25 mouse cellular contexts compared by ENCODE assay signal in the genomic region with DNA sequence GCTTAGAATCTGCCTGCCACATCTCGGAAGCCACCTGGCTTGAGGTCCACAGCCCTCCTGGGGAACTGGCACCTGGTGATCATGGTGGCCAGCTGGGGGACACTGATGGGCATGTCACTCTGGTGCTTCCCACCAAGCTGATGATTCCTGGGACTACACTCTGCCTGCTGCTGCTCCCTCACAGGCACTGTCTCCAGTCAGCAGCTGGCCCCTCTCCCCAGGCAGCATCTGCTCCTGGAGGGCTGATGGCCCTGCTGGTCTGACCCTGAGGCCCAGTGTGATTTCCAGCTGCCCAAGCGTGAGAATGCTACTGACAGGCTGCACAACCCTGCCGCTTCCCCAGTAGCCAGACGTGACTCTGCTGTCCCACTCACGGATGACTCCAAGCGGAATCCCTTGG. TPM values are rescaled to one million over a fixed set of nuclear protein-coding genes. Genes with fewer than 3 reads are reported as not detected.
DNase-seq lines count a peak whose midpoint lies in the region; ATAC-seq lines count a peak whose summit lies in the region.
"Had no signal": no experiment of that assay in that cellular context is flagged by ENCODE, and none has a peak within 500 bp of the region (broad histone marks: within the 10 kb centered on the region; RNA-seq: fewer than 3 reads in every experiment).

No protein-coding gene starts in this region.

- H3K9me3 ChIP-seq in megakaryocyte, embryonic 14.5 days, result peaks cover 19% of the 10 kb centered on the region
- H3K9me3 ChIP-seq in hindbrain, embryonic 16.5 days (ENCODE audit: control insufficient read depth, low read length), result no peaks in the 10 kb centered on the region
- H3K9me3 ChIP-seq: embryonic facial prominence, embryonic 13.5 days; forebrain, embryonic 13.5 days; intestine, embryonic 15.5 days; limb, embryonic 12.5 days had no signal

- H3K36me3 ChIP-seq in megakaryocyte, embryonic 14.5 days (replicated peaks; ENCODE audit: low read length), result no peaks in the 10 kb centered on the region
- H3K36me3 ChIP-seq in hindbrain, embryonic 16.5 days (ENCODE audit: control insufficient read depth, insufficient read depth, low read length), result no peaks in the 10 kb centered on the region
- H3K36me3 ChIP-seq: embryonic facial prominence, embryonic 13.5 days; intestine, embryonic 15.5 days; limb, embryonic 12.5 days had no signal

- no peak overlapping the region for H3K27ac ChIP-seq in hindbrain, embryonic 16.5 days (ENCODE audit: low read depth, low read length)
- H3K27ac ChIP-seq: embryonic facial prominence, embryonic 13.5 days; forebrain, embryonic 13.5 days; gastrocnemius, adult 2 months; intestine, embryonic 15.5 days; limb, embryonic 12.5 days had no signal

- peak; percentile 86 for DNase-seq in left cerebral cortex, postnatal 4 days
- no peak for DNase-seq in left cerebral cortex, postnatal 14 days (ENCODE audit: low spot score in 2 of 2)
- DNase-seq in natural killer cell, adult 2 months (ENCODE audit: low spot score in 2 of 2), result no peak
- DNase-seq in kidney, adult 11 months, result no peak
- DNase-seq: adrenal gland, adult 8-10 months; cerebellum, adult 11-12 months; gastrocnemius, adult 2 months; heart, postnatal 4 days; kidney, adult 9 months; kidney, postnatal 14 days; liver, postnatal 0 days; right cerebral cortex, postnatal 25 days; spleen, adult 18-20 months; thymus, postnatal 14 days had no signal

- H3K4me1 ChIP-seq in megakaryocyte, embryonic 14.5 days, result no peaks in the 10 kb centered on the region
- H3K4me1 ChIP-seq in hindbrain, embryonic 16.5 days (ENCODE audit: control insufficient read depth, insufficient read depth, low read depth, low read length), result no peaks in the 10 kb centered on the region; the same call in 1 of the 2 replicates
- H3K4me1 ChIP-seq: intestine, embryonic 15.5 days had no signal

- intact Hi-C loops in left cerebral cortex, postnatal 4 days (cut with DNase I), result no loop called here
- intact Hi-C loops in left cerebral cortex, postnatal 14 days (cut with DNase I), result no loop called here

- H3K27me3 ChIP-seq in megakaryocyte, embryonic 14.5 days (replicated peaks), result peaks cover 2% of the 10 kb centered on the region
- H3K27me3 ChIP-seq in hindbrain, embryonic 16.5 days (replicated peaks; ENCODE audit: control insufficient read depth, insufficient read depth, low read length), result no peaks in the 10 kb centered on the region
- H3K27me3 ChIP-seq: embryonic facial prominence, embryonic 13.5 days; forebrain, embryonic 13.5 days; intestine, embryonic 15.5 days; limb, embryonic 12.5 days had no signal

- no peak overlapping the region for H3K9ac ChIP-seq in hindbrain, embryonic 16.5 days (ENCODE audit: low read depth, low read length)
- H3K9ac ChIP-seq: embryonic facial prominence, embryonic 13.5 days; forebrain, embryonic 13.5 days; intestine, embryonic 15.5 days; limb, embryonic 12.5 days; liver, postnatal 0 days had no signal

- H3K4me2 ChIP-seq in hindbrain, embryonic 16.5 days (ENCODE audit: low read length), result no peak overlapping the region
- H3K4me2 ChIP-seq: embryonic facial prominence, embryonic 13.5 days; forebrain, embryonic 13.5 days; intestine, embryonic 15.5 days; limb, embryonic 12.5 days; liver, embryonic 11.5 days had no signal

- 52% methylated on average over 6 of the region's 6 CpGs for WGBS in hindbrain, embryonic 16.5 days

- no peak for ATAC-seq in megakaryocyte, adult 5-6 weeks (ENCODE audit: poor library complexity, severe bottlenecking)
- peak; percentile 59; the same call in 1 of the 2 replicates for ATAC-seq in hindbrain, embryonic 16.5 days
- ATAC-seq: activated CD4-positive, CD25-positive, alpha-beta regulatory T cell, adult 4 months; forebrain, embryonic 13.5 days; intestine, embryonic 15.5 days; liver, postnatal 0 days had no signal

- H3K4me3 ChIP-seq in megakaryocyte, embryonic 14.5 days (replicated peaks), result peak overlapping the region; percentile 46
- no peak overlapping the region for H3K4me3 ChIP-seq in hindbrain, embryonic 16.5 days (ENCODE audit: low read length)
- H3K4me3 ChIP-seq: embryonic facial prominence, embryonic 13.5 days; forebrain, embryonic 13.5 days; gastrocnemius, adult 2 months; intestine, embryonic 15.5 days; limb, embryonic 12.5 days had no signal

RNA-seq across cellular contexts. Expression of gene Map10, which starts 9.2 kb away (rescaled TPM):
- 1 to 10 TPM; 7.8 to 8.4 TPM for total RNA-seq in left cerebral cortex, postnatal 4 days (2021)
- total RNA-seq in left cerebral cortex, postnatal 14 days (2021), result 1 to 10 TPM; 4.2 to 5.2 TPM
- 0.47 TPM in 1 of 2 replicates, not detected in the other for polyA plus RNA-seq in megakaryocyte, embryonic 14.5 days (2012; ENCODE audit: insufficient read depth, low replicate concordance)
- 2.7 and 4.6 TPM in 2 replicates for total RNA-seq in megakaryocyte, adult 5-6 weeks (2015)
- total RNA-seq in megakaryocyte, adult 5-6 weeks (2017), result 2.3 and 3.5 TPM in 2 replicates
- 6.3 and 6.7 TPM in 2 replicates for polyA plus RNA-seq in hindbrain, embryonic 16.5 days (2015; fragmentation: Nextera tagmentation; extraction: Ambion mirVana)
- total RNA-seq: MEL had no signal
- polyA plus RNA-seq: C2C12 had no signal
